Mouse (Mus musculus) midbrain, postnatal 0 days (tissue): ENCODE measurements around the gene Nrxn1. TPM values are rescaled to one million over a fixed set of nuclear protein-coding genes. Genes with fewer than 3 reads are reported as not detected.
A peak's percentile ranks its signal among the peaks of the same experiment; 100 is the strongest.

Experiments
- ATAC-seq: fragments of 200-750 bp; cut with Nextera tagmentation; 2 replicates; pipeline ENCODE4 v1.8.0; 2017; ENCODE audit warnings: moderate number of reproducible peaks, mild to moderate bottlenecking, moderate TSS enrichment, moderate library complexity; ENCODE audit not compliant: low FRiP score
- DNase-seq: peaks from one replicate; pipeline ENCODE4 v3.0.0-alpha.2; 2015; ENCODE audit warnings: low spot score
- H3K27ac ChIP-seq: fragments of 300-500 bp; sonication (generic); 2 replicates; pipeline ENCODE4 v1.5.1; 2014; ENCODE audit warnings: low read depth, mild to moderate bottlenecking, low read length, mixed read lengths
- H3K27me3 ChIP-seq: fragments of 300-500 bp; sonication (generic); 2 replicates; pipeline ENCODE4 v1.6.1; 2014; ENCODE audit warnings: low read length, control low read depth, mixed read lengths; ENCODE audit not compliant: insufficient read depth
- H3K36me3 ChIP-seq: fragments of 300-500 bp; sonication (generic); 2 replicates; pipeline ENCODE4 v1.6.1; 2014; ENCODE audit warnings: low read length, control low read depth, mixed read lengths; ENCODE audit not compliant: insufficient read depth
- H3K4me1 ChIP-seq: fragments of 300-500 bp; sonication (generic); 2 replicates; pipeline ENCODE4 v1.6.1; 2014; ENCODE audit warnings: mild to moderate bottlenecking, control low read depth, antibody characterized with exemption, low read length, mixed read lengths; ENCODE audit not compliant: insufficient read depth
- H3K4me2 ChIP-seq: fragments of 300-500 bp; sonication (generic); 2 replicates; pipeline ENCODE4 v1.6.1; 2014; ENCODE audit warnings: low read depth, mild to moderate bottlenecking, low read length, mixed read lengths; ENCODE audit not compliant: poor library complexity, severe bottlenecking
- H3K4me3 ChIP-seq: fragments of 300-500 bp; sonication (generic); 2 replicates; pipeline ENCODE4 v1.5.1; 2014; ENCODE audit warnings: low read depth, mild to moderate bottlenecking, low read length, moderate library complexity
- H3K9ac ChIP-seq: fragments of 300-500 bp; sonication (generic); replicated peaks from 2 replicates; pipeline ENCODE4 v1.6.1; 2014; ENCODE audit warnings: mild to moderate bottlenecking, low read length, moderate library complexity, mixed read lengths; ENCODE audit not compliant: poor library complexity, severe bottlenecking
- H3K9me3 ChIP-seq: fragments of 300-500 bp; sonication (generic); 2 replicates; pipeline ENCODE4 v1.6.1; 2016; ENCODE audit warnings: low read length, control low read depth
- CTCF ChIP-seq: IDR thresholded peaks from 2 replicates; pipeline ENCODE4 v1.5.1; 2016; ENCODE audit warnings: antibody characterized with exemption, mild to moderate bottlenecking
- WGBS: fragments of 180-500 bp; shearing (Covaris S2); extraction: QIAGEN DNeasy Blood & Tissue Kit; methylation state at CpG from one replicate; pipeline ENCODE4 v1.1.7; 2014; 5-methylcytosine and 5-hydroxymethylcytosine counted together
- polyA plus RNA-seq: library from polyadenylated mRNA; unstranded; fragments of >200 nt; fragmentation: Nextera tagmentation; extraction: Ambion mirVana; gene quantifications from 2 replicates; pipeline ENCODE4 v1.2.1, GENCODE M21; 2015
- total RNA-seq: library from RNA; depleted of rRNA; stranded (reverse); fragments of >200 nt; gene quantifications from 2 replicates; pipeline ENCODE4 v1.2.3, GENCODE M21; 2014

Gene Nrxn1
- total and polyA plus RNA-seq, 2 experiments from 2014 or later: 240 to 472 TPM

DNA sequence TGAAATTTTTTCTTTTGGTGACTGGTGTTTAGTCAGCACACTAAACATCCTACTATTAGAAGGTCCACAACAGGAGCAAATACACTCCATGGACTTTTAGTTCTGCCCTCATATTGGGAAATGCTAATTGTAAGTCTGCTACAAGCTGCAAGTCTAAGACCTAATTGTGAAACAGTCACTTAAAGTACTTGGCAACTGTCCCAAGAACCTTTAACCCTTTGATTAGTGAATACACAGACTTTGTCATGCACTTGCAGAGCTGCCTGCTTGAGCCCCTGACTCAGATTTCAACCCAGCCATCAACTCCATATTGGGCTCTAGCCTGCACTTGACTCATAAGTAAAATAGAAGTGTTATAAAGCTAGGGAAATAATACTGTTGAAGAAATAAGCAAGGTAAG lies 13.8 kb downstream of the Nrxn1 start:
- Histone ChIP-seq H3K36me3 (no peaks in the 10 kb centered on the region), H3K4me2 (no peak overlapping the region), H3K4me3 (no peak overlapping the region), H3K27me3 (no peaks in the 10 kb centered on the region), H3K9ac (no peak overlapping the region), H3K4me1 (peaks cover 3% of the 10 kb centered on the region; the same call in 1 of the 2 replicates), H3K9me3 (no peaks in the 10 kb centered on the region), H3K27ac (no peak overlapping the region)
- DNase-seq (peak; percentile 27), ATAC-seq (no peak)
- TF ChIP-seq CTCF: no peak

- no peak for TF ChIP-seq CTCF
- no peak overlapping the region for H3K4me2 ChIP-seq
Measured at GRCm38 (mm10) chr17:91074780-91075179, 18.1 kb downstream of the Nrxn1 start.

GRCm38 (mm10) chr17:91033466-91033865 lies 59.4 kb downstream of the Nrxn1 start:
- no peak for TF ChIP-seq CTCF
- DNase-seq: peak; percentile 33
- H3K4me1 ChIP-seq: no peaks in the 10 kb centered on the region
- H3K27ac ChIP-seq: no peak overlapping the region
- H3K4me3 ChIP-seq: no peak overlapping the region
- WGBS: 40% methylated on average over 7 of the region's 7 CpGs
- H3K27me3 ChIP-seq: no peaks in the 10 kb centered on the region
- no peaks in the 10 kb centered on the region for H3K36me3 ChIP-seq
- no peak overlapping the region for H3K4me2 ChIP-seq
- ATAC-seq: no peak
- H3K9ac ChIP-seq: no peak overlapping the region
- no peaks in the 10 kb centered on the region for H3K9me3 ChIP-seq

More at GRCm38 (mm10) chr17:91074780-91075179, 18.1 kb downstream of the Nrxn1 start:
- peaks cover 3% of the 10 kb centered on the region; the same call in 1 of the 2 replicates for H3K4me1 ChIP-seq
- H3K36me3 ChIP-seq: no peaks in the 10 kb centered on the region
- ATAC-seq (no peak), DNase-seq (no peak)
- no peaks in the 10 kb centered on the region for H3K9me3 ChIP-seq
- H3K27ac ChIP-seq: no peak overlapping the region
- no peaks in the 10 kb centered on the region for H3K27me3 ChIP-seq
- WGBS: 25% methylated on average over 5 of the region's 5 CpGs
- H3K4me3 ChIP-seq: no peak overlapping the region
- no peak overlapping the region for H3K9ac ChIP-seq

GRCm38 (mm10) chr17:91025061-91025623 lies 67.7 kb downstream of the Nrxn1 start:
- WGBS: 57% methylated on average over 2 of the region's 2 CpGs
- Histone ChIP-seq H3K4me1 (no peaks in the 10 kb centered on the region), H3K36me3 (no peaks in the 10 kb centered on the region), H3K9ac (no peak overlapping the region), H3K27ac (no peak overlapping the region), H3K27me3 (no peaks in the 10 kb centered on the region), H3K4me3 (no peak overlapping the region), H3K9me3 (no peaks in the 10 kb centered on the region), H3K4me2 (no peak overlapping the region)
- no peak for ATAC-seq
- DNase-seq: no peak
- no peak for TF ChIP-seq CTCF

DNA sequence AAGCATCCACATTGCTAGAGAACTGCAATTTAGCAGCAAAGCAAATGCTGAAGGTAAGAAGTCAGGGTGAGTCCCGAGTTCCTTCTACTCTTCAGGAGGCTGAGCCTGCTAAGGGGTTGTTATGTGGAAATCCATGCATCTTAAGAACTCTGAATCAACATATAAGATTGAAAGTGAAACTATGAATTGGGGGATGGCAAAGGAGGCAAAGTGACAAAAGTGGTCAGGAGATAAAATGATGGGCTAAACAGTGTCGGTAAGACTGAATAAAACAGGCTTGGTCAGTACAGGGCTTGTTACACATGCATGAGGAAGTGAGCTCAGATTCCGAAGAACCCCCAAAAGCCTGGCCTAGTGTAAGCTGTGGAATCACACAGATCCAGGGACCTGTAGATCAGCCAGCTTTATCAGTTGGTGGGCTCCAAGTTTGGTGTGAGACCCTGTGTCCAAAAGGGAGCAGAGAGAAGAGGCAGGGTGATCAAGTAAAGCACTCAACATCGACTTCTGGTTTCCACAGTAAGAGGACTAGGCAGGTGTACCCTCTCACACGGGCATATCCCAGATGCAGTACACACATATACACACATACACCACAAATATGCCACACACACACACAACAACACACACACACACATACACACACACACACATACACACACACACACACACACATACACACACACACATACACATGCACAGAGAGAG lies 85.3 kb downstream of the Nrxn1 start:
- ATAC-seq (no peak), DNase-seq (no peak)
- no peak for TF ChIP-seq CTCF
- no peaks in the 10 kb centered on the region for H3K9me3 ChIP-seq
- H3K27ac ChIP-seq: no peak overlapping the region
- H3K4me1 ChIP-seq: no peaks in the 10 kb centered on the region
- no peaks in the 10 kb centered on the region for H3K36me3 ChIP-seq
- H3K9ac ChIP-seq: no peak overlapping the region
- no peaks in the 10 kb centered on the region for H3K27me3 ChIP-seq
- H3K4me3 ChIP-seq: no peak overlapping the region
- no peak overlapping the region for H3K4me2 ChIP-seq
- WGBS: 85% methylated on average over 5 of the region's 5 CpGs

DNA sequence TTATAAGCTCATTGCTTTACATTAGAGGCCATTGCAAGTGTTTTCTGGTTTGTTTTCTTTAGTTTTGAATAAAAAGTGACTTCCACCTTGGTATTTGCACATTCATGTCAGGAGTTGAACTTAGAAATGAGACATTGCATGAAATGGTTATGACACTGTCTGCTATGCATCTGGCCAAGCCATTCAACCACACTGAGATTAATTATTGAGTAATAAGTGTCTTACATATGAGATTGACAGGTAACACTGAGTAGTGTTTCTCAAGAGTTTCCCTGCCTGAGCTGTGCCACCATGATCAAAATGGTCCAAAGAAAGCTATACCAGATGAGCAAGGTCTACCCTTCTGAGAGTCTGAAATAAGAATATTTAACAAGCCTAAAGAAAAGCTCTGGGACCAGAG lies 92.5 kb downstream of the Nrxn1 start:
- no peaks in the 10 kb centered on the region for H3K36me3 ChIP-seq
- 0 out of 2 replicates have a peak overlapping the region, but pooled peaks have one; percentile 13 for H3K27ac ChIP-seq
- no peak for ATAC-seq
- no peak overlapping the region for H3K4me2 ChIP-seq
- TF ChIP-seq CTCF: no peak
- H3K9me3 ChIP-seq: no peaks in the 10 kb centered on the region
- H3K4me1 ChIP-seq: 0 out of 2 replicates have a peak, but pooled peaks cover 3% of the 10 kb centered on the region
- no peaks in the 10 kb centered on the region for H3K27me3 ChIP-seq
- H3K9ac ChIP-seq: no peak overlapping the region
- DNase-seq: no peak
- H3K4me3 ChIP-seq: no peak overlapping the region
